Mouse (Mus musculus) thymus, adult 2 months (tissue): ENCODE results near the gene Olfr711. TPM values are rescaled to one million over a fixed set of nuclear protein-coding genes. Genes with fewer than 3 reads are reported as not detected.
"Not testable (repeated sequence)": the region's sequence is repeated elsewhere in the genome, so short reads cannot be mapped to it uniquely, and the experiment has no call there.

Experiments used
- DNase-seq: peaks from one replicate; pipeline ENCODE4 v3.0.0; 2021
- H3K27ac ChIP-seq: fragments of 200-500 bp; 2 replicates; pipeline ENCODE4 v1.5.1; 2012; ENCODE audit warnings: low read length, control low read depth; ENCODE audit not compliant: control insufficient read depth, insufficient read depth
- H3K27me3 ChIP-seq: fragments of 200-500 bp; 2 replicates; pipeline ENCODE4 v1.6.1; 2012; ENCODE audit warnings: mild to moderate bottlenecking, low read length, moderate library complexity, mixed read lengths; ENCODE audit not compliant: control insufficient read depth, insufficient read depth
- H3K36me3 ChIP-seq: fragments of 200-500 bp; 2 replicates; pipeline ENCODE4 v1.6.1; 2012; ENCODE audit warnings: mild to moderate bottlenecking, low read length, moderate library complexity; ENCODE audit not compliant: control insufficient read depth, insufficient read depth
- H3K4me1 ChIP-seq: fragments of 200-500 bp; replicated peaks from 2 replicates; pipeline ENCODE4 v1.6.1; 2012; ENCODE audit warnings: low read length; ENCODE audit not compliant: control insufficient read depth, insufficient read depth
- H3K4me3 ChIP-seq: fragments of 200-500 bp; 2 replicates; pipeline ENCODE4 v1.5.1; 2012; ENCODE audit warnings: mild to moderate bottlenecking, low read length, control low read depth, moderate library complexity; ENCODE audit not compliant: control insufficient read depth, insufficient read depth
- CTCF ChIP-seq: fragments of 200-500 bp; IDR thresholded peaks from 2 replicates; pipeline ENCODE4 v1.5.1; 2012; ENCODE audit warnings: mild to moderate bottlenecking, control low read depth, low read length, moderate library complexity, borderline replicate concordance; ENCODE audit not compliant: control insufficient read depth, poor library complexity, insufficient read depth; ENCODE audit errors: extremely low read depth
- POLR2A ChIP-seq: fragments of 200-500 bp; IDR thresholded peaks from 2 replicates; pipeline ENCODE4 v1.6.1; 2012; ENCODE audit warnings: mild to moderate bottlenecking, low read length, control low read depth, moderate library complexity; ENCODE audit not compliant: control insufficient read depth, poor library complexity, insufficient read depth; ENCODE audit errors: extremely low read depth
- WGBS: fragments of 180-500 bp; shearing (Covaris S2); methylation state at CpG from one replicate; pipeline ENCODE4 v1.1.7; 2018; 5-methylcytosine and 5-hydroxymethylcytosine counted together
- polyA plus RNA-seq: library from polyadenylated mRNA; depleted of rRNA; stranded (reverse); fragments of >200 nt; gene quantifications from 2 replicates; pipeline ENCODE4 v1.2.3, GENCODE M21; 2012; rRNA removed

Gene Olfr711
- polyA plus RNA-seq, result not detected in 2 replicates

- DNase-seq, result no peak
- Histone ChIP-seq H3K27me3 (no peaks in the 10 kb centered on the region), H3K4me3 (no peak within 1 kb of the TSS), H3K36me3 (no peaks in the 10 kb centered on the region), H3K27ac (no peak within 1 kb of the TSS), H3K4me1 (no peaks in the 10 kb centered on the region)
- TF ChIP-seq POLR2A (no peak), CTCF (no peak)
- 77% methylated on average over 1 of the region's 1 CpGs for WGBS
These were observed at the start of gene Olfr711 for GRCm38 (mm10) chr7:106975353-106975752. Gene Olfr711, minus strand, starts transcription at chr7:106975453.

GRCm38 (mm10) chr7:107005972-107006371 is 30.7 kb upstream of the Olfr711 start, which contains the start of gene Olfr2:
Gene Olfr2, minus strand, starts transcription at chr7:107006072.
- TF ChIP-seq POLR2A (no peak), CTCF (no peak)
- Histone ChIP-seq H3K4me3 (no peak within 1 kb of the TSS), H3K4me1 (no peaks in the 10 kb centered on the region), H3K27ac (no peak within 1 kb of the TSS), H3K27me3 (no peaks in the 10 kb centered on the region), H3K36me3 (no peaks in the 10 kb centered on the region)
- no peak for DNase-seq
- 67% methylated on average over 1 of the region's 1 CpGs for WGBS

- H3K27ac ChIP-seq, result no peak overlapping the region
- 37% methylated on average over 3 of the region's 3 CpGs for WGBS
- H3K4me3 ChIP-seq, result no peak overlapping the region
- TF ChIP-seq POLR2A, result no peak
- TF ChIP-seq CTCF, result no peak
- H3K36me3 ChIP-seq, result no peaks in the 10 kb centered on the region
- no peaks in the 10 kb centered on the region for H3K4me1 ChIP-seq
- no peaks in the 10 kb centered on the region for H3K27me3 ChIP-seq
- no peak for DNase-seq
These were observed 28.9 kb upstream of the Olfr711 start for GRCm38 (mm10) chr7:107004169-107004568.

- 93% methylated on average over 7 of the region's 7 CpGs for WGBS
- Histone ChIP-seq H3K36me3 (no peaks in the 10 kb centered on the region), H3K4me1 (no peaks in the 10 kb centered on the region), H3K27ac (no peak overlapping the region), H3K27me3 (no peaks in the 10 kb centered on the region), H3K4me3 (no peak overlapping the region)
- TF ChIP-seq POLR2A (no peak), CTCF (no peak)
- DNase-seq, result no peak
These were observed 25.5 kb upstream of the Olfr711 start for GRCm38 (mm10) chr7:107000798-107001197.

- WGBS, result 94% methylated on average over 3 of the region's 3 CpGs
- H3K4me1 ChIP-seq, result no peaks in the 10 kb centered on the region
- no peak overlapping the region for H3K27ac ChIP-seq
- H3K27me3 ChIP-seq, result no peaks in the 10 kb centered on the region
- no peaks in the 10 kb centered on the region for H3K36me3 ChIP-seq
- no peak for DNase-seq
- no peak overlapping the region for H3K4me3 ChIP-seq
- TF ChIP-seq POLR2A, result no peak
- TF ChIP-seq CTCF, result no peak
These were observed 10.0 kb upstream of the Olfr711 start for GRCm38 (mm10) chr7:106985236-106985635.

GRCm38 (mm10) chr7:106967503-106967902 is 7.8 kb downstream of the Olfr711 start:
- H3K27ac ChIP-seq, H3K4me1 ChIP-seq, H3K27me3 ChIP-seq, H3K4me3 ChIP-seq, H3K36me3 ChIP-seq, DNase-seq: not testable (repeated sequence)

GRCm38 (mm10) chr7:106963837-106964236 is 11.4 kb downstream of the Olfr711 start, which contains the start of gene Olfr6:
Gene Olfr6, minus strand, starts transcription at chr7:106963937.
- WGBS, result 91% methylated on average over 1 of the region's 1 CpGs
- H3K4me1 ChIP-seq, result no peaks in the 10 kb centered on the region
- TF ChIP-seq CTCF, result no peak
- no peak for TF ChIP-seq POLR2A

More at GRCm38 (mm10) chr7:106963837-106964236, 11.4 kb downstream of the Olfr711 start, which contains the start of gene Olfr6:
- Histone ChIP-seq H3K4me3 (no peak within 1 kb of the TSS), H3K27ac (no peak within 1 kb of the TSS), H3K27me3 (no peaks in the 10 kb centered on the region), H3K36me3 (no peaks in the 10 kb centered on the region)
- no peak for DNase-seq
